Mouse (Mus musculus): ENCODE measurements around the gene Trim14. TPM values are rescaled to one million over a fixed set of nuclear protein-coding genes. Genes with fewer than 3 reads are reported as not detected.

Trim14 gene
- total and polyA plus RNA-seq, 2 experiments from 2014 or later = 1.2 to 1.5 TPM

DNA sequence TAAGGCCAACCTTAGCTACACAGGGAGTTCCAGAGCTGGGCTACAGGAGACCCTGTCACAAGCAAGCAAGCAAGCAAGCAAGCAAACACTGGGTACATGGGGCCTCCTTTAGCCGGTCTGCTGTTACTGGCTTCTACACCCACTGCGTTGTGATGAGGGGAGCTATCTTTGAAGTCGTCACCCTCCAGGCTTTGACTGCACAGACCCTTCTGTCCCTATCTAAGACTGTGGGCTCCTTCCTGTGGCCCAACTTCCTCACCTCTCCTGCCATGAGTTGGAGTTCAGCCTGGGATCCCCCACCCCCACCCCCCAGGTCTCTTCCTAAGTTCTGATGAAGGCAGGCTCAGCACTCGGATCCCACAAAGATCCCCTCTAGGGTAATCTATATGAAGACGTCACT, 26.1 kb upstream of the Trim14 start:
- Histone ChIP-seq H3K9ac (replicated peaks; ENCODE audit: low read length) (no peak overlapping the region), H3K4me2 (ENCODE audit: low read depth, low read length) (no peak overlapping the region), H3K27me3 (ENCODE audit: insufficient read depth, low read length) (no peaks in the 10 kb centered on the region), H3K4me3 (ENCODE audit: low read length) (no peak overlapping the region), H3K27ac (no peak overlapping the region), H3K9me3 (ENCODE audit: low read length) (no peaks in the 10 kb centered on the region), H3K36me3 (ENCODE audit: insufficient read depth, low read length) (no peaks in the 10 kb centered on the region), H3K4me1 (ENCODE audit: insufficient read depth, low read length) (no peaks in the 10 kb centered on the region)
- 84% methylated on average over 5 of the region's 5 CpGs for WGBS
- no peak for ATAC-seq
- no peak for DNase-seq (ENCODE audit: low spot score)
- TF ChIP-seq CTCF (IDR thresholded peaks at IDR 0.05; ENCODE audit: low read depth) = no peak

DNA sequence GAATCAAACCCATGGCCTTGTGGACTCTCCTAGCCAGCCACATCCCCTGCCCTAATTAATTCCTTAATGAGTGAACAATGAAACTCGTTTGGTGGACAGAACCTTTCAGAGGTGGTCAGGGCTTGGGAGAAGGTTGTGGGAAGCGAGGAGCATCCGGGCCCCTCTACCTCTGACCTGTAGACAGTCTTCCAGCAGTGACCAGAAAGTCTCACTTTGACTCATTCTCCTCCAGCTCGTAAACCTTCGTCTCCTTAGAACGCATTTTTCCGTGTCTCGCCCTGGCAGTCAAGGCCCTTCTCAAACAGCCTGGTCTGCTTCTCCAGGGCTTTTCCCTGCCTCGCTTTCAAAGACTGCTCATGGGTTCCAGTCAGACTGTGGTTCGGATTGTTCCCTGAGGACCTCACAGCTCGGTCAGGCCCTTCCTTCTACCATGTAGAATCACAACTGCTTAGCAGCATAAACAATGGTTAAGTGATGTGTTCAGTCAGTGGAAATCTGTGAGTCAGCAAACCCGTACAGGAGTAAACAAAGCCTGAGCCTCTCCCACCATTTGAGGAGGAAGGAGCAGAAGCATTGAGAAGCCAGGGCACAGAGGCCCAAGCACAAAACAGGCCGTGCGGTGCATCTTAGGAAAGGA, 24.2 kb upstream of the Trim14 start:
- Histone ChIP-seq H3K9me3 (ENCODE audit: low read length) (no peaks in the 10 kb centered on the region), H3K36me3 (ENCODE audit: insufficient read depth, low read length) (no peaks in the 10 kb centered on the region), H3K4me2 (ENCODE audit: low read depth, low read length) (no peak overlapping the region), H3K27ac (no peak overlapping the region), H3K4me3 (ENCODE audit: low read length) (no peak overlapping the region), H3K27me3 (ENCODE audit: insufficient read depth, low read length) (no peaks in the 10 kb centered on the region), H3K9ac (replicated peaks; ENCODE audit: low read length) (no peak overlapping the region), H3K4me1 (ENCODE audit: insufficient read depth, low read length) (no peaks in the 10 kb centered on the region)
- DNase-seq (ENCODE audit: low spot score) (no peak), ATAC-seq (no peak)
- 77% methylated on average over 14 of the region's 14 CpGs for WGBS
- no peak for TF ChIP-seq CTCF (IDR thresholded peaks at IDR 0.05; ENCODE audit: low read depth)

- H3K9me3 ChIP-seq (ENCODE audit: low read length) = no peaks in the 10 kb centered on the region
- H3K9ac ChIP-seq (replicated peaks; ENCODE audit: low read length) = no peak overlapping the region
- no peak overlapping the region for H3K4me3 ChIP-seq (ENCODE audit: low read length)
- no peak for TF ChIP-seq CTCF (IDR thresholded peaks at IDR 0.05; ENCODE audit: low read depth)
- ATAC-seq (no peak), DNase-seq (ENCODE audit: low spot score) (no peak)
- H3K4me2 ChIP-seq (ENCODE audit: low read depth, low read length) = no peak overlapping the region
- no peak overlapping the region for H3K27ac ChIP-seq
- no peaks in the 10 kb centered on the region for H3K36me3 ChIP-seq (ENCODE audit: insufficient read depth, low read length)
- WGBS = 72% methylated on average over 22 of the region's 22 CpGs
- no peaks in the 10 kb centered on the region for H3K27me3 ChIP-seq (ENCODE audit: insufficient read depth, low read length)
- no peaks in the 10 kb centered on the region for H3K4me1 ChIP-seq (ENCODE audit: insufficient read depth, low read length)
These were observed 23.0 kb upstream of the Trim14 start for GRCm38 (mm10) chr4:46558672-46559667.

- Histone ChIP-seq H3K4me2 (ENCODE audit: low read depth, low read length) (no peak overlapping the region), H3K27me3 (ENCODE audit: insufficient read depth, low read length) (no peaks in the 10 kb centered on the region), H3K27ac (no peak overlapping the region), H3K36me3 (ENCODE audit: insufficient read depth, low read length) (no peaks in the 10 kb centered on the region), H3K9ac (replicated peaks; ENCODE audit: low read length) (no peak overlapping the region), H3K4me1 (ENCODE audit: insufficient read depth, low read length) (no peaks in the 10 kb centered on the region), H3K4me3 (ENCODE audit: low read length) (no peak overlapping the region), H3K9me3 (ENCODE audit: low read length) (no peaks in the 10 kb centered on the region)
- DNase-seq (ENCODE audit: low spot score) = no peak
- TF ChIP-seq CTCF (IDR thresholded peaks at IDR 0.05; ENCODE audit: low read depth) = no peak
- 83% methylated on average over 3 of the region's 3 CpGs for WGBS
- ATAC-seq = no peak
These were observed 21.0 kb upstream of the Trim14 start for GRCm38 (mm10) chr4:46556933-46557332.

- TF ChIP-seq CTCF (IDR thresholded peaks at IDR 0.05; ENCODE audit: low read depth) = no peak
- no peaks in the 10 kb centered on the region for H3K4me1 ChIP-seq (ENCODE audit: insufficient read depth, low read length)
- ATAC-seq (no peak), DNase-seq (ENCODE audit: low spot score) (no peak)
- H3K4me2 ChIP-seq (ENCODE audit: low read depth, low read length) = no peak overlapping the region
- 83% methylated on average over 9 of the region's 9 CpGs for WGBS
- H3K9me3 ChIP-seq (ENCODE audit: low read length) = no peaks in the 10 kb centered on the region
- no peak overlapping the region for H3K4me3 ChIP-seq (ENCODE audit: low read length)
- H3K9ac ChIP-seq (replicated peaks; ENCODE audit: low read length) = no peak overlapping the region
- no peaks in the 10 kb centered on the region for H3K27me3 ChIP-seq (ENCODE audit: insufficient read depth, low read length)
- no peaks in the 10 kb centered on the region for H3K36me3 ChIP-seq (ENCODE audit: insufficient read depth, low read length)
- H3K27ac ChIP-seq = no peak overlapping the region
These were observed 19.8 kb upstream of the Trim14 start for GRCm38 (mm10) chr4:46555762-46556161.

DNA sequence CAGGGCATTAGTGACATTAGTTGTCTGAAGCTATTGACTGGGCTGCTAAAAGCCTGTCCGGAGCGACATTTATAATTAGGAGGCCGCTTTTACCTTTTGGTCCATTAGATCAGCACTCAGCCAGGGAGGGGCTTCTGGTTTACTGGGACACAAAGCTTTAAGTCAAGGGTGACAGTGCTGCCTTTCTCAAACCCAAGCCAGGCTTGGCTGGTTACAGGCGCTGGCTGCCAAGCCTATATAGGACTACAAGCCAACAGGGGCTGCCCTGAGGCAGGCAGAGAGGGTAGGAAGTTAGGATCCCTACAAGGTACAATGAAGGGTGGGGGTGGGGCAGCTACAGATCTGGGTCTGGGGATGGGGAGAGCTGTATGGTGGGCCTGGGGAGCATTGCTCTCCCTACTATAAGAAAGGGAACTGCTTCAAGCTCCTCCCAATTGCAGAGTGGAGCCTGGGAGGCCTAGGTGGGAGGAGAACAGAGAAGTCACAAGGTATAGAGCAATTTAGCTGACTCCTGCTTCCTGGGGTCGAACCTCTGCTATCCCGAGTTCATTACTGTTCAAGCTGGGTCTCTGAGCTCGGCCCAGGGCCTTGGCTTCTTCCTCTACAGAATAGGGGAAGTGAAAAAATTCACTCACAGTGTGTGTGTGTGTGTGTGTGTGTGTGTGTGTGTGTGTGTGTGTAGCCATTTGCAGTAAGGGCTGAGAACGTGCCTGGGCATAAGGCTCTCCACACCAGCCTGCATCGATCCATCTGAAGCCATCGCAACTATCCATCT, 18.5 kb upstream of the Trim14 start:
- no peaks in the 10 kb centered on the region for H3K9me3 ChIP-seq (ENCODE audit: low read length)
- WGBS = 82% methylated on average over 10 of the region's 10 CpGs

More for the DNA sequence above, 18.5 kb upstream of the Trim14 start:
- DNase-seq (ENCODE audit: low spot score) (no peak), ATAC-seq (no peak)
- no peaks in the 10 kb centered on the region for H3K27me3 ChIP-seq (ENCODE audit: insufficient read depth, low read length)
- no peak overlapping the region for H3K9ac ChIP-seq (replicated peaks; ENCODE audit: low read length)
- no peak for TF ChIP-seq CTCF (IDR thresholded peaks at IDR 0.05; ENCODE audit: low read depth)
- H3K36me3 ChIP-seq (ENCODE audit: insufficient read depth, low read length) = no peaks in the 10 kb centered on the region
- no peak overlapping the region for H3K27ac ChIP-seq
- no peak overlapping the region for H3K4me3 ChIP-seq (ENCODE audit: low read length)
- H3K4me1 ChIP-seq (ENCODE audit: insufficient read depth, low read length) = no peaks in the 10 kb centered on the region
- H3K4me2 ChIP-seq (ENCODE audit: low read depth, low read length) = no peak overlapping the region

Measured in hindbrain, postnatal 0 days (tissue).